Mouse (Mus musculus) T-helper 17 cell (primary cell): Measurements from ENCODE around the gene BC147527.
"Not testable (repeated sequence)": the region's sequence is repeated elsewhere in the genome, so short reads cannot be mapped to it uniquely, and the experiment has no call there.

ENCODE experiments used
- in situ Hi-C, 2 experiments: fragments of 300-600 bp; cut with MboI, MseI; formaldehyde crosslinking; loops; 1 replicate in 1 of 2; 2 replicates in 1 of 2; pipeline ENCODE4 v1.15.1; 2025; ENCODE audit warnings: high pct_unique_total_duplicates in 2 of 2

Gene BC147527

GRCm38 (mm10) chr13:120299991-120300442 lies at the start of gene BC147527:
Gene BC147527 (plus strand): TSS chr13:120300392.
- in situ Hi-C loops, result no loop called here

- in situ Hi-C loops, result not testable (repeated sequence)
Observed at GRCm38 (mm10) chr13:120251208-120251924, 48.8 kb upstream of the BC147527 start.

GRCm38 (mm10) chr13:120258817-120259658 lies 41.2 kb upstream of the BC147527 start:
- in situ Hi-C loops, result not testable (repeated sequence)

- in situ Hi-C loops, result not testable (repeated sequence)
Observed at GRCm38 (mm10) chr13:120259718-120260117, 40.5 kb upstream of the BC147527 start.

- in situ Hi-C loops, result not testable (repeated sequence)
Observed at GRCm38 (mm10) chr13:120262870-120263269, 37.3 kb upstream of the BC147527 start, which contains the start of gene AF067061. Gene AF067061 (plus strand): TSS chr13:120263114.

GRCm38 (mm10) chr13:120277837-120278236 lies 22.4 kb upstream of the BC147527 start:
- in situ Hi-C loops, result not testable (repeated sequence)

GRCm38 (mm10) chr13:120278784-120279183 lies 21.4 kb upstream of the BC147527 start:
- in situ Hi-C loops, result no loop called here

GRCm38 (mm10) chr13:120299324-120299894 lies 783 bp upstream of the BC147527 start:
- in situ Hi-C loops, result no loop called here

- in situ Hi-C loops, result no loop called here
Observed at GRCm38 (mm10) chr13:120300853-120301252, 661 bp downstream of the BC147527 start.

GRCm38 (mm10) chr13:120310749-120311148 lies 10.6 kb downstream of the BC147527 start:
- in situ Hi-C loops, result no loop called here

GRCm38 (mm10) chr13:120313584-120313983 lies 13.4 kb downstream of the BC147527 start:
- in situ Hi-C loops, result no loop called here

GRCm38 (mm10) chr13:120316578-120316977 lies 16.4 kb downstream of the BC147527 start, which contains the start of gene Tcstv3:
Gene Tcstv3 (plus strand): TSS chr13:120316878.
- in situ Hi-C loops, result loop anchor here in 1 of 2 experiments (5.0 kb wide), 1 partner anchor 44 kb away; no protein-coding TSS in a partner anchor

- in situ Hi-C loops, result no loop called here
Observed at GRCm38 (mm10) chr13:120320183-120320582, 20.0 kb downstream of the BC147527 start.

GRCm38 (mm10) chr13:120320721-120321120 lies 20.5 kb downstream of the BC147527 start:
- in situ Hi-C loops, result no loop called here
